Mouse (Mus musculus) layer of hippocampus, adult 18-20 months (tissue): ENCODE data around the gene 4931414P19Rik. TPM values are rescaled to one million over a fixed set of nuclear protein-coding genes. Genes with fewer than 3 reads are reported as not detected.
A peak's percentile ranks its signal among the peaks of the same experiment; 100 is the strongest.

Experiments
- DNase-seq, 2 experiments: peaks; one replicate each; pipeline ENCODE4 v3.0.0; 2022; ENCODE audit warnings: low spot score in 2 of 2
- long read RNA-seq: library from polyadenylated mRNA; stranded (forward); transcript quantifications from one replicate; pipeline ENCODE4 v2.0.0, GENCODE M21; 2021
- total RNA-seq, 2 experiments: library from RNA; stranded (reverse); gene quantifications; 2 replicates each; pipeline ENCODE4 v1.2.3; 2021

The 4931414P19Rik gene
- 1 to 10 TPM; 5.6 TPM for total RNA-seq
- long read RNA-seq, partial matches to known transcripts, result 1 of 3 reads
- long read RNA-seq, other reads (novel, unspliced or antisense), result 2 of 3 reads

GRCm38 (mm10) chr14:54605752-54606321 lies at the start of gene 4931414P19Rik:
4931414P19Rik (minus strand) TSS chr14:54605993.
- DNase-seq, result peak; percentile 54 to 74

GRCm38 (mm10) chr14:54653496-54653895 lies 47.7 kb upstream of the 4931414P19Rik start:
- peak; percentile 82 to 90 for DNase-seq

GRCm38 (mm10) chr14:54652787-54653186 lies 47.0 kb upstream of the 4931414P19Rik start:
- no peak for DNase-seq

- no peak for DNase-seq
Observed at GRCm38 (mm10) chr14:54651556-54651955, 45.8 kb upstream of the 4931414P19Rik start.

GRCm38 (mm10) chr14:54650621-54651454 lies 45.0 kb upstream of the 4931414P19Rik start:
- DNase-seq, result peak; percentile 74 to 89

- no peak for DNase-seq
Observed at GRCm38 (mm10) chr14:54647900-54648299, 42.1 kb upstream of the 4931414P19Rik start.

GRCm38 (mm10) chr14:54646898-54647636 lies 41.3 kb upstream of the 4931414P19Rik start:
- no peak for DNase-seq

GRCm38 (mm10) chr14:54646455-54646854 lies 40.7 kb upstream of the 4931414P19Rik start:
- DNase-seq, result no peak

GRCm38 (mm10) chr14:54644294-54644693 lies 38.5 kb upstream of the 4931414P19Rik start:
- DNase-seq, result no peak

GRCm38 (mm10) chr14:54643011-54643410 lies 37.2 kb upstream of the 4931414P19Rik start:
- no peak for DNase-seq

- DNase-seq, result no peak
Observed at GRCm38 (mm10) chr14:54642224-54642944, 36.6 kb upstream of the 4931414P19Rik start.

- DNase-seq, result peak; percentile 86 to 90
Observed at GRCm38 (mm10) chr14:54641305-54641969, 35.6 kb upstream of the 4931414P19Rik start, which contains the start of gene Cdh24. Cdh24 (minus strand) TSS chr14:54641364.

- DNase-seq, result no peak
Observed at GRCm38 (mm10) chr14:54640946-54641304, 35.1 kb upstream of the 4931414P19Rik start, which contains the start of gene Gm17606. Gm17606 (plus strand) TSS chr14:54640952.

- no peak for DNase-seq
Observed at GRCm38 (mm10) chr14:54640121-54640520, 34.3 kb upstream of the 4931414P19Rik start.

- peak in 1 of 2 experiments; percentile 50 for DNase-seq
Observed at GRCm38 (mm10) chr14:54638210-54638609, 32.4 kb upstream of the 4931414P19Rik start.

- DNase-seq, result peak in 1 of 2 experiments; percentile 60
Observed at GRCm38 (mm10) chr14:54636954-54637353, 31.2 kb upstream of the 4931414P19Rik start.

GRCm38 (mm10) chr14:54634182-54634581 lies 28.4 kb upstream of the 4931414P19Rik start:
- no peak for DNase-seq

- no peak for DNase-seq
Observed at GRCm38 (mm10) chr14:54632252-54632651, 26.5 kb upstream of the 4931414P19Rik start.

GRCm38 (mm10) chr14:54631240-54631599 lies 25.4 kb upstream of the 4931414P19Rik start:
- DNase-seq, result no peak

- no peak for DNase-seq
Observed at GRCm38 (mm10) chr14:54630583-54631239, 24.9 kb upstream of the 4931414P19Rik start.
